Mouse (Mus musculus): Measurements from ENCODE around the gene Fignl1. TPM values are rescaled to one million over a fixed set of nuclear protein-coding genes. Genes with fewer than 3 reads are reported as not detected.
A peak's percentile ranks its signal among the peaks of the same experiment; 100 is the strongest.

Gene Fignl1
- polyA plus RNA-seq, 1 experiment from 2014 or later: 101 TPM

DNA sequence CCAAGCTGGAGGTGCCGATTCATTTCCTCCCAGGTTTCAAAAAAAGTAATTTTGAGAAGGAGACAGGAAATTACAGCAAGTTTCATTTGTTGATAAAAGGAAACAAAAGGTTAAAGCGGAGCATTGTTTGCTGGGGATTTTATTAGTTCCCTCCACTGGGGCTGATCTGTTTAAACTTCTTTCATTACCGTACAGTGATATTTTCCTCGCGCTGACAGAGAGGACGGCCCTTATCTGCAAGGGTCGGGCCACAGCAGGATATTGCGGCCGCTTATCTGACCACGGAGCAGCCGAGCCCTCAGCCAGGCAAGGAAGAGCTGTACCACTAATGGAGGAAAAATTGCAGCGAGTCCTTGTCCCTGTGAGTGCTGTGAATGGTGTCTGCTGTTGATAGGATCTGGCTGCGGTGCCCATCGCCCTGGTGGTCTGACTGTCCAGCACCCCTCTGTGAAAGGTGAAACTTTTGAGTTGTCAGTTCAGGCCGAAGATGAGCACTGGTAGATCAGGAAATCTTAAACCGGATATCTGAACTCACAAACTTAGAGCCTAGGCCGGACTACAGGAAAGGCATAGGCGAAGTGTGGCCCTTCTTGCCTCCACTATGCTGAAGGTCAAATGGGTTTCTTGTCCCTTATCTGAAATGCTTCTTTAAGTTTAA, 28.1 kb upstream of the Fignl1 start:
- Histone ChIP-seq H3K9me3 (ENCODE audit: control insufficient read depth, low read length) (no peaks in the 10 kb centered on the region), H3K36me3 (ENCODE audit: control insufficient read depth, insufficient read depth, low read length) (no peaks in the 10 kb centered on the region), H3K4me3 (ENCODE audit: low read depth, low read length) (no peak overlapping the region), H3K4me2 (ENCODE audit: low read depth, low read length, severe bottlenecking) (peak overlapping the region; percentile 2; the same call in 1 of the 2 replicates), H3K27ac (ENCODE audit: low read depth, low read length) (no peak overlapping the region; the same call in 1 of the 2 replicates), H3K27me3 (ENCODE audit: control insufficient read depth, insufficient read depth, low read length) (0 out of 2 replicates have a peak, but pooled peaks cover 2% of the 10 kb centered on the region), H3K9ac (ENCODE audit: low read length) (no peak overlapping the region; the same call in 1 of the 2 replicates), H3K4me1 (replicated peaks; ENCODE audit: control insufficient read depth, insufficient read depth, low read length) (peaks cover 5% of the 10 kb centered on the region)
- 49% methylated on average over 18 of the region's 18 CpGs for WGBS
- no peak for ATAC-seq (replicated peaks; ENCODE audit: low FRiP score)
- no peak for DNase-seq (ENCODE audit: low spot score)

GRCm38 (mm10) chr11:11836262-11836661, 27.5 kb upstream of the Fignl1 start:
- Histone ChIP-seq H3K9me3 (ENCODE audit: control insufficient read depth, low read length) (no peaks in the 10 kb centered on the region), H3K9ac (ENCODE audit: low read length) (no peak overlapping the region; the same call in 1 of the 2 replicates), H3K4me2 (ENCODE audit: low read depth, low read length, severe bottlenecking) (peak overlapping the region; percentile 2; the same call in 1 of the 2 replicates), H3K27me3 (ENCODE audit: control insufficient read depth, insufficient read depth, low read length) (0 out of 2 replicates have a peak, but pooled peaks cover 2% of the 10 kb centered on the region), H3K4me1 (replicated peaks; ENCODE audit: control insufficient read depth, insufficient read depth, low read length) (peaks cover 6% of the 10 kb centered on the region), H3K36me3 (ENCODE audit: control insufficient read depth, insufficient read depth, low read length) (no peaks in the 10 kb centered on the region), H3K4me3 (ENCODE audit: low read depth, low read length) (no peak overlapping the region), H3K27ac (ENCODE audit: low read depth, low read length) (no peak overlapping the region; the same call in 1 of the 2 replicates)
- 44% methylated on average over 8 of the region's 8 CpGs for WGBS
- DNase-seq (ENCODE audit: low spot score) (no peak), ATAC-seq (replicated peaks; ENCODE audit: low FRiP score) (no peak)

- H3K27me3 ChIP-seq (ENCODE audit: control insufficient read depth, insufficient read depth, low read length): 0 out of 2 replicates have a peak, but pooled peaks cover 2% of the 10 kb centered on the region
- ATAC-seq (replicated peaks; ENCODE audit: low FRiP score): no peak
- H3K27ac ChIP-seq (ENCODE audit: low read depth, low read length): no peak overlapping the region
- WGBS: 85% methylated on average over 4 of the region's 4 CpGs
- no peak overlapping the region for H3K4me2 ChIP-seq (ENCODE audit: low read depth, low read length, severe bottlenecking)
- no peak for DNase-seq (ENCODE audit: low spot score)
- no peak overlapping the region for H3K9ac ChIP-seq (ENCODE audit: low read length)
- no peaks in the 10 kb centered on the region for H3K36me3 ChIP-seq (ENCODE audit: control insufficient read depth, insufficient read depth, low read length)
- no peak overlapping the region for H3K4me3 ChIP-seq (ENCODE audit: low read depth, low read length)
- peaks cover 10% of the 10 kb centered on the region for H3K4me1 ChIP-seq (replicated peaks; ENCODE audit: control insufficient read depth, insufficient read depth, low read length)
- no peaks in the 10 kb centered on the region for H3K9me3 ChIP-seq (ENCODE audit: control insufficient read depth, low read length)
Observed at GRCm38 (mm10) chr11:11835791-11836190, 27.0 kb upstream of the Fignl1 start.

- H3K4me3 ChIP-seq (ENCODE audit: low read depth, low read length): no peak overlapping the region
- peaks cover 10% of the 10 kb centered on the region for H3K4me1 ChIP-seq (replicated peaks; ENCODE audit: control insufficient read depth, insufficient read depth, low read length)
- DNase-seq (ENCODE audit: low spot score) (no peak), ATAC-seq (replicated peaks; ENCODE audit: low FRiP score) (no peak)
- 41% methylated on average over 6 of the region's 6 CpGs for WGBS
- no peak overlapping the region for H3K9ac ChIP-seq (ENCODE audit: low read length)
- H3K4me2 ChIP-seq (ENCODE audit: low read depth, low read length, severe bottlenecking): no peak overlapping the region
- H3K36me3 ChIP-seq (ENCODE audit: control insufficient read depth, insufficient read depth, low read length): no peaks in the 10 kb centered on the region
- 0 out of 2 replicates have a peak, but pooled peaks cover 2% of the 10 kb centered on the region for H3K27me3 ChIP-seq (ENCODE audit: control insufficient read depth, insufficient read depth, low read length)
- no peak overlapping the region for H3K27ac ChIP-seq (ENCODE audit: low read depth, low read length)
- H3K9me3 ChIP-seq (ENCODE audit: control insufficient read depth, low read length): no peaks in the 10 kb centered on the region
Observed at GRCm38 (mm10) chr11:11835361-11835760, 26.6 kb upstream of the Fignl1 start.

- H3K4me3 ChIP-seq (ENCODE audit: low read depth, low read length): no peak overlapping the region
- WGBS: 42% methylated on average over 8 of the region's 8 CpGs
- no peak overlapping the region for H3K4me2 ChIP-seq (ENCODE audit: low read depth, low read length, severe bottlenecking)
- ATAC-seq (replicated peaks; ENCODE audit: low FRiP score) (no peak), DNase-seq (ENCODE audit: low spot score) (no peak)
- H3K27me3 ChIP-seq (ENCODE audit: control insufficient read depth, insufficient read depth, low read length): 0 out of 2 replicates have a peak, but pooled peaks cover 2% of the 10 kb centered on the region
- no peak overlapping the region for H3K27ac ChIP-seq (ENCODE audit: low read depth, low read length)
- no peaks in the 10 kb centered on the region for H3K36me3 ChIP-seq (ENCODE audit: control insufficient read depth, insufficient read depth, low read length)
- no peak overlapping the region for H3K9ac ChIP-seq (ENCODE audit: low read length)
- no peaks in the 10 kb centered on the region for H3K9me3 ChIP-seq (ENCODE audit: control insufficient read depth, low read length)
- H3K4me1 ChIP-seq (replicated peaks; ENCODE audit: control insufficient read depth, insufficient read depth, low read length): peaks cover 28% of the 10 kb centered on the region
Observed at GRCm38 (mm10) chr11:11833100-11833499, 24.3 kb upstream of the Fignl1 start.

- Histone ChIP-seq H3K36me3 (ENCODE audit: control insufficient read depth, insufficient read depth, low read length) (no peaks in the 10 kb centered on the region), H3K4me2 (ENCODE audit: low read depth, low read length, severe bottlenecking) (no peak overlapping the region), H3K9me3 (ENCODE audit: control insufficient read depth, low read length) (no peaks in the 10 kb centered on the region), H3K4me1 (replicated peaks; ENCODE audit: control insufficient read depth, insufficient read depth, low read length) (peaks cover 28% of the 10 kb centered on the region), H3K4me3 (ENCODE audit: low read depth, low read length) (no peak overlapping the region), H3K27me3 (ENCODE audit: control insufficient read depth, insufficient read depth, low read length) (0 out of 2 replicates have a peak, but pooled peaks cover 2% of the 10 kb centered on the region), H3K27ac (ENCODE audit: low read depth, low read length) (no peak overlapping the region; the same call in 1 of the 2 replicates), H3K9ac (ENCODE audit: low read length) (0 out of 2 replicates have a peak overlapping the region, but pooled peaks have one; percentile 1)
- DNase-seq (ENCODE audit: low spot score) (no peak), ATAC-seq (replicated peaks; ENCODE audit: low FRiP score) (no peak)
- 27% methylated on average over 6 of the region's 6 CpGs for WGBS
Observed at GRCm38 (mm10) chr11:11832755-11833084, 24.0 kb upstream of the Fignl1 start.

GRCm38 (mm10) chr11:11831940-11832754, 23.4 kb upstream of the Fignl1 start:
- DNase-seq (ENCODE audit: low spot score) (no peak), ATAC-seq (replicated peaks; ENCODE audit: low FRiP score) (no peak)
- 5% methylated on average over 6 of the region's 6 CpGs for WGBS
- 0 out of 2 replicates have a peak, but pooled peaks cover 2% of the 10 kb centered on the region for H3K27me3 ChIP-seq (ENCODE audit: control insufficient read depth, insufficient read depth, low read length)
- peak overlapping the region; percentile 41 for H3K9ac ChIP-seq (ENCODE audit: low read length)
- no peaks in the 10 kb centered on the region for H3K9me3 ChIP-seq (ENCODE audit: control insufficient read depth, low read length)
- H3K4me3 ChIP-seq (ENCODE audit: low read depth, low read length): no peak overlapping the region
- peaks cover 28% of the 10 kb centered on the region for H3K4me1 ChIP-seq (replicated peaks; ENCODE audit: control insufficient read depth, insufficient read depth, low read length)
- peak overlapping the region; percentile 46; the same call in 1 of the 2 replicates for H3K27ac ChIP-seq (ENCODE audit: low read depth, low read length)
- no peak overlapping the region for H3K4me2 ChIP-seq (ENCODE audit: low read depth, low read length, severe bottlenecking)
- no peaks in the 10 kb centered on the region for H3K36me3 ChIP-seq (ENCODE audit: control insufficient read depth, insufficient read depth, low read length)

DNA sequence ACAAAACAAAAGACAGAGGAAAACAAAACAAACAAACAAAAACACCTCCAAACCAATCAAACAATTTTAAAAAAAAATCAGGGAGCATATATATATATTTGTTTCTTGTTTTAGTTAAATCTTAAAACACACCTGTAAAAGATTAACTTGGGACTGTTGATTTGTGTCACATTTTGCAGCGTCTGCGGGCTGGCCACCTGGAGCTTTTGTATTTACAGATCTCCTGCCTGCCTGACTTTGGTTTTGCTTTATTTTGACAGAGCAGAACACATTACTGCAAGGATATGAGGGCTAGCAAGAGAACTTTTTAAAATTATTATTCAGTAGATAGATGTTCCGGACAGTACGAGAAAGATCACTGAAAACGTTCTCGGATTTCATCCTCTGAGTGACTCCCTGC, 22.8 kb upstream of the Fignl1 start:
- H3K9ac ChIP-seq (ENCODE audit: low read length): peak overlapping the region; percentile 41
- DNase-seq (ENCODE audit: low spot score) (no peak), ATAC-seq (replicated peaks; ENCODE audit: low FRiP score) (no peak)
- no peak overlapping the region for H3K4me2 ChIP-seq (ENCODE audit: low read depth, low read length, severe bottlenecking)
- H3K27ac ChIP-seq (ENCODE audit: low read depth, low read length): peak overlapping the region; percentile 46; the same call in 1 of the 2 replicates
- no peaks in the 10 kb centered on the region for H3K36me3 ChIP-seq (ENCODE audit: control insufficient read depth, insufficient read depth, low read length)
- H3K27me3 ChIP-seq (ENCODE audit: control insufficient read depth, insufficient read depth, low read length): no peaks in the 10 kb centered on the region
- no peak overlapping the region for H3K4me3 ChIP-seq (ENCODE audit: low read depth, low read length)
- 13% methylated on average over 6 of the region's 6 CpGs for WGBS
- no peaks in the 10 kb centered on the region for H3K9me3 ChIP-seq (ENCODE audit: control insufficient read depth, low read length)
- H3K4me1 ChIP-seq (replicated peaks; ENCODE audit: control insufficient read depth, insufficient read depth, low read length): peaks cover 27% of the 10 kb centered on the region
